Mouse (Mus musculus) hematopoietic stem cell, adult 5-6 weeks (primary cell): Measurements from ENCODE around the gene Prkcd. TPM values are rescaled to one million over a fixed set of nuclear protein-coding genes. Genes with fewer than 3 reads are reported as not detected.

ENCODE experiments used
- total RNA-seq: library from RNA; stranded (forward); fragments of 172-1452, 232-1000 nt; gene quantifications from 2 replicates; pipeline ENCODE4 v1.2.3, GENCODE M21; 2017

Gene Prkcd
- total RNA-seq, 1 experiment from 2014 or later: 98.0 TPM

Other genes starting within 250 kb of the Prkcd start
- 28.6 and 34.5 TPM in 2 replicates for gene Dcp1a, start 146.7 kb downstream of the Prkcd start, total RNA-seq
- 0.50 and 0.75 TPM in 2 replicates for gene Cacna1d, start 134.8 kb downstream of the Prkcd start, total RNA-seq
- 412 and 462 TPM in 2 replicates for gene Tkt, start 77.9 kb downstream of the Prkcd start, total RNA-seq
- 15.7 and 19.7 TPM in 2 replicates for gene Rft1, start 28.1 kb upstream of the Prkcd start, total RNA-seq
- 12.5 and 12.6 TPM in 2 replicates for gene Sfmbt1, start 88.6 kb upstream of the Prkcd start, total RNA-seq
- gene Tmem110, start 199.4 kb upstream of the Prkcd start, total RNA-seq: 7.1 and 8.6 TPM in 2 replicates